Mouse (Mus musculus): Measurements from ENCODE around the gene Gnb2.

Gene Gnb2

DNA sequence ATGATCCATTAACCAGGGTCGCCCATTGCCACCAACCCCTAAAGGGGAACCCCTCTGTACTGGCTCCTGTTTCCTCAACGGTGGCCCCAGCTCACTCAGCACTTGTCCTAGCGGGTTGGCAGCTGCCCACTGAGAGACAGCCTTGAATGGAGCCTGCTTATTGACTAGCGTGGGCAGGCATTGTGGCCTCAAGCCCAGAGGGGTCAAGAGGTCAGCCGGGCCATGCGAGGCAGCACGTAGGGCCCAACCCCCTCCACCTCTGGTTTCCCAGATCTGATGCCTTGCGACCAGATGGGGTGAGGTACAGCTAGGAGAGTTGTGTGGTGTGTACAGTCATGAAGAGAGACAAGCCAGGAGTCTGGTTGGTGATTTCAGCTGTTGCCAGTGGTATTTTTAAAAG lies 51.4 kb downstream of the Gnb2 start:
- DNase-seq (ENCODE audit: inconsistent age in 2 of 2, low spot score in 1 of 2), result peak in 1 of 2 experiments; percentile 52

DNA sequence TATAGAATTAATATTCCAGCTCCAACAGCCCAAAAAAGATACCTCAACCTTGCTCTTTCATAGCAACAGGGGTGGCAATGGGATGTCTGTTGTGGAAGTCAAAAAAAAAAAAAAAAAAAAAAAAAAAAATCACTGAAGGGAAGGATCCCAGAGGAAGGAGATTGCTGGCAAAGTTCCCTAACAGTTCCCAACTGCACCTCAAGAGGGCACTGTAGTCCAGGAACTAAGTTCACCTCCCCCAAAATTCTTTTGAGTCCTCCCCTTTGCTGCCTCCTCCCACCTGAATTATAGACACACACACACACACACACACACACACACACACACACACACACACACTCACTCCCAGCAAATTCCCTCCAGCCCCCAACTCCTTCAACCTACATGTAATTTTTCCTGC lies 52.2 kb downstream of the Gnb2 start:
- DNase-seq (ENCODE audit: inconsistent age in 2 of 2, low spot score in 1 of 2), result peak; percentile 71 to 92

Measured in adrenal gland, adult (tissue).